Mouse (Mus musculus): Measurements from ENCODE around the gene Sec11a.

DNA sequence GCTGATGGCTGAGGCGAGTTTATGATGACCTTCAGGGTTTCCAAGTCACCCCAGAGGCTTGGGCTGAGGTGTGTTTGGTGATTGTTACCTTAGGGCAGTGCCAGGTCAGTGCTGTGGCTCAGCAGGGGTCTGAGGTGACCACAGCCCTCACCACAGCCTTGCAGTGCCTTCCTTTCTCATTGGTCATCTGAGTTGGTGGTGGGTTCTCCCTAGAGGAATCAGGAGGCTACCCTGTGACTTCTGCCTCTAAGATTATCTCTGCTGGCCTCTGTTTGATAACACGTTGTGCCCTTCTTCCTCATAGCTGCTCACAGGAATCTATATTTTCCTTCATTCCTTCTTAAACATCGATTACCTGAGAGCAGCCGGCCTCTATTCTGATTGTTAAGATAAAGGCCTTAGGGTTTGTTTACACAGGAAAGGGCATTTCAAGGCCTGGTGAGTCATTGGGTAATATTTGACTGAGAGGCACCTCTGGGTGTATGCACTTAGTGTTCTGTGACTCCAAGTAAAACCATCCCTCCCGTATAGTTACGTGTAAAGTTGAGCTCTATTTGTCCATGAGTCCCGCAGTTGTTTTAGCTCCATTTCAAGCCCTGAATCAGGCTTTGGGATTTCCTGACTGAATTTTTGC, 80.9 kb downstream of the Sec11a start:
- TF ChIP-seq CTCF (IDR thresholded peaks at IDR 0.05) (no peak), POLR2A (IDR thresholded peaks at IDR 0.05; ENCODE audit: insufficient read depth, low read depth, low read length) (no peak), EP300 (IDR thresholded peaks at IDR 0.05; ENCODE audit: insufficient read depth, low read depth, low read length) (no peak)

Data from heart, adult 2 months (tissue).